ENCODE assay signal across 9 mouse cellular contexts in the genomic region with DNA sequence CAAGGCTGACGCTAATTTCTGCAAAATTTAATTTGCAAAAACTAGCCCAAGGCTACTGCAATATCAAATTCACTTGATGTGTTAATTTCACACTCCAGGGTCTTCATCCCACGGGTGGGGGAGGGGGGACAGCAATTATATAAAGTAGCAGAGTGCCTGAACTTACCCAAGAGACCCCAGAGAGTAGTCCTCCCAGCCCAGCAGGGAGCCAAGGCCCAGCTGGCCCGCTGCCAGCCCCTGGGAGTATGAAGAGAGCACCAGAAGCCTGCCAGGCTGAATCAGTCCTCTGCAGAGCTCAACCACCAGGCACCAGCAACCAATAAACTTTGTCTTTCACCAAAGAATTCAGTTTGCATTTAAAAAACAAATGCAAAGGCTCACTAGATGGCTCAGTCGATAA. TPM values are rescaled to one million over a fixed set of nuclear protein-coding genes. Genes with fewer than 3 reads are reported as not detected.
A peak's percentile ranks its signal among the peaks of the same experiment; 100 is the strongest.
DNase-seq lines count a peak whose midpoint lies in the region; ATAC-seq and TF ChIP-seq lines count a peak whose summit lies in the region.
"Had no signal": no experiment of that assay in that cellular context is flagged by ENCODE, and none has a peak within 500 bp of the region (broad histone marks: within the 10 kb centered on the region; RNA-seq: fewer than 3 reads in every experiment).

No protein-coding gene starts in this region.

- no peaks in the 10 kb centered on the region for H3K36me3 ChIP-seq in lung, postnatal 0 days (ENCODE audit: insufficient read depth, low read length)
- no peaks in the 10 kb centered on the region for H3K36me3 ChIP-seq in forebrain, embryonic 13.5 days (ENCODE audit: poor library complexity, severe bottlenecking)
- H3K36me3 ChIP-seq in midbrain, embryonic 15.5 days (replicated peaks): no peaks in the 10 kb centered on the region

- H3K27ac ChIP-seq in lung, postnatal 0 days (ENCODE audit: low read length): no peak overlapping the region
- H3K27ac ChIP-seq in forebrain, embryonic 13.5 days: peak overlapping the region; percentile 59; the same call in 1 of the 2 replicates
- peak overlapping the region; percentile 43 for H3K27ac ChIP-seq in midbrain, embryonic 15.5 days

- no peak overlapping the region for H3K9ac ChIP-seq in lung, postnatal 0 days (replicated peaks; ENCODE audit: low read depth)
- H3K9ac ChIP-seq in forebrain, embryonic 13.5 days: no peak overlapping the region
- no peak overlapping the region for H3K9ac ChIP-seq in midbrain, embryonic 15.5 days

- no peak for ATAC-seq in lung, postnatal 0 days
- ATAC-seq in forebrain, embryonic 13.5 days: peak; percentile 54; the same call in 1 of the 2 replicates
- peak; percentile 19; the same call in 1 of the 2 replicates for ATAC-seq in midbrain, embryonic 15.5 days (replicated peaks)
- no peak for ATAC-seq in activated CD4-positive, CD25-positive, alpha-beta regulatory T cell, adult 4 months

- no peak for TF ChIP-seq EP300 in lung, postnatal 0 days (IDR thresholded peaks at IDR 0.05)

- no peak overlapping the region for H3K4me2 ChIP-seq in lung, postnatal 0 days (replicated peaks; ENCODE audit: low read depth, low read length)
- H3K4me2 ChIP-seq in forebrain, embryonic 13.5 days: no peak overlapping the region
- no peak overlapping the region for H3K4me2 ChIP-seq in midbrain, embryonic 15.5 days

- 56% methylated on average over 4 of the region's 4 CpGs for WGBS in lung, postnatal 0 days
- WGBS in forebrain, embryonic 13.5 days: 17% methylated on average over 4 of the region's 4 CpGs
- 24% methylated on average over 4 of the region's 4 CpGs for WGBS in midbrain, embryonic 15.5 days

- peaks cover 14% of the 10 kb centered on the region for H3K4me1 ChIP-seq in lung, postnatal 0 days (ENCODE audit: insufficient read depth, low read depth, low read length)
- H3K4me1 ChIP-seq in forebrain, embryonic 13.5 days: peaks cover 90% of the 10 kb centered on the region
- peaks cover 64% of the 10 kb centered on the region for H3K4me1 ChIP-seq in midbrain, embryonic 15.5 days

- peak; percentile 45 to 71 for DNase-seq in cerebellum, postnatal 25 days
- DNase-seq in cerebellum, adult 11-12 months: no peak
- DNase-seq in lung, postnatal 0 days (ENCODE audit: low spot score): peak; percentile 15
- no peak for DNase-seq in lung, postnatal 25 days (ENCODE audit: low spot score)
- no peak for DNase-seq in spleen, adult 12 weeks (ENCODE audit: low spot score)

- H3K27me3 ChIP-seq in lung, postnatal 0 days (replicated peaks; ENCODE audit: insufficient read depth, low read length): no peaks in the 10 kb centered on the region
- no peaks in the 10 kb centered on the region for H3K27me3 ChIP-seq in forebrain, embryonic 13.5 days
- H3K27me3 ChIP-seq in midbrain, embryonic 15.5 days (replicated peaks): no peaks in the 10 kb centered on the region

- no peak for TF ChIP-seq CTCF in lung, postnatal 0 days (IDR thresholded peaks at IDR 0.05)

- no peak overlapping the region for H3K4me3 ChIP-seq in lung, postnatal 0 days (ENCODE audit: low read depth, low read length)
- no peak overlapping the region for H3K4me3 ChIP-seq in forebrain, embryonic 13.5 days
- no peak overlapping the region for H3K4me3 ChIP-seq in midbrain, embryonic 15.5 days
- H3K4me3 ChIP-seq: heart, adult 2 months had no signal

- H3K9me3 ChIP-seq in lung, postnatal 0 days (ENCODE audit: low read length): no peaks in the 10 kb centered on the region
- no peaks in the 10 kb centered on the region for H3K9me3 ChIP-seq in forebrain, embryonic 13.5 days (replicated peaks)
- no peaks in the 10 kb centered on the region for H3K9me3 ChIP-seq in midbrain, embryonic 15.5 days

RNA-seq across cellular contexts. Expression of a gene that starts 59.8 kb away (rescaled TPM):
- polyA plus RNA-seq in lung, postnatal 0 days (2015; fragmentation: Nextera tagmentation; extraction: Ambion mirVana): 9.4 and 11.1 TPM in 2 replicates
- polyA plus RNA-seq in forebrain, embryonic 13.5 days (2015; fragmentation: Nextera tagmentation; extraction: Ambion mirVana): 26.7 and 27.2 TPM in 2 replicates
- 28.2 and 28.7 TPM in 2 replicates for polyA plus RNA-seq in midbrain, embryonic 15.5 days (2015; fragmentation: Nextera tagmentation; extraction: Ambion mirVana)
- 1 to 10 TPM; 1.3 to 2.2 TPM for polyA plus RNA-seq in activated CD4-positive, CD25-positive, alpha-beta regulatory T cell, adult 4 months (2017; shearing (Covaris generic))

Comparison
In these comparisons a context has a peak if more than half of its experiments do, and no peak if none do; other contexts are left out.
1. DNase-seq: peak in cerebellum, postnatal 25 days (2 of 2) and lung, postnatal 0 days (single experiment); none in cerebellum, adult 11-12 months (single experiment), lung, postnatal 25 days (single experiment) and spleen, adult 12 weeks (single experiment).
2. ATAC-seq: peak in forebrain, embryonic 13.5 days (single experiment) and midbrain, embryonic 15.5 days (single experiment); none in lung, postnatal 0 days (single experiment) and activated CD4-positive, CD25-positive, alpha-beta regulatory T cell, adult 4 months (single experiment).